In genomic region chr2:119014989-119015388, GRCm38 (mm10) we compare ENCODE assay signal across 14 mouse cellular contexts. TPM values are rescaled to one million over a fixed set of nuclear protein-coding genes. Genes with fewer than 3 reads are reported as not detected.
DNase-seq lines count a peak whose midpoint lies in the region; ATAC-seq lines count a peak whose summit lies in the region.
"Had no signal": no experiment of that assay in that cellular context is flagged by ENCODE, and none has a peak within 500 bp of the region (broad histone marks: within the 10 kb centered on the region; RNA-seq: fewer than 3 reads in every experiment).

No protein-coding gene starts in this region.

- H3K4me2 ChIP-seq in heart, embryonic 13.5 days, result no peak overlapping the region
- no peak overlapping the region for H3K4me2 ChIP-seq in heart, embryonic 11.5 days
- no peak overlapping the region for H3K4me2 ChIP-seq in lung, embryonic 16.5 days (ENCODE audit: low read depth, low read length)
- H3K4me2 ChIP-seq: embryonic facial prominence, embryonic 15.5 days; forebrain, embryonic 15.5 days; midbrain, embryonic 13.5 days had no signal

- 66% methylated on average over 7 of the region's 7 CpGs for WGBS in heart, embryonic 13.5 days
- 72% methylated on average over 7 of the region's 7 CpGs for WGBS in heart, embryonic 11.5 days (ENCODE audit: insufficient replicate concordance)
- WGBS in lung, embryonic 16.5 days, result 52% methylated on average over 7 of the region's 7 CpGs

- peaks cover 4% of the 10 kb centered on the region for H3K9me3 ChIP-seq in heart, embryonic 13.5 days
- H3K9me3 ChIP-seq in heart, embryonic 11.5 days (replicated peaks; ENCODE audit: control insufficient read depth, low read length), result no peaks in the 10 kb centered on the region
- peaks cover 13% of the 10 kb centered on the region for H3K9me3 ChIP-seq in megakaryocyte, embryonic 14.5 days
- no peaks in the 10 kb centered on the region for H3K9me3 ChIP-seq in lung, embryonic 16.5 days (ENCODE audit: control insufficient read depth, low read length)
- H3K9me3 ChIP-seq: embryonic facial prominence, embryonic 15.5 days; forebrain, embryonic 15.5 days; midbrain, embryonic 13.5 days had no signal

- no peaks in the 10 kb centered on the region for H3K27me3 ChIP-seq in heart, embryonic 13.5 days (replicated peaks)
- no peaks in the 10 kb centered on the region for H3K27me3 ChIP-seq in heart, embryonic 11.5 days (ENCODE audit: control insufficient read depth, insufficient read depth, low read length)
- peaks cover 24% of the 10 kb centered on the region for H3K27me3 ChIP-seq in megakaryocyte, embryonic 14.5 days (replicated peaks)
- no peaks in the 10 kb centered on the region for H3K27me3 ChIP-seq in lung, embryonic 16.5 days (ENCODE audit: control insufficient read depth, insufficient read depth, low read depth, low read length)
- H3K27me3 ChIP-seq: embryonic facial prominence, embryonic 15.5 days; forebrain, embryonic 15.5 days; midbrain, embryonic 13.5 days had no signal

- peaks cover 24% of the 10 kb centered on the region for H3K4me1 ChIP-seq in heart, embryonic 13.5 days
- H3K4me1 ChIP-seq in heart, embryonic 11.5 days (ENCODE audit: control insufficient read depth, insufficient read depth, low read length), result peaks cover 9% of the 10 kb centered on the region
- peaks cover 32% of the 10 kb centered on the region for H3K4me1 ChIP-seq in megakaryocyte, embryonic 14.5 days
- peaks cover 12% of the 10 kb centered on the region for H3K4me1 ChIP-seq in lung, embryonic 16.5 days (replicated peaks; ENCODE audit: control insufficient read depth, insufficient read depth, low read length)

- H3K36me3 ChIP-seq in heart, embryonic 13.5 days, result peaks cover 20% of the 10 kb centered on the region
- peaks cover 5% of the 10 kb centered on the region for H3K36me3 ChIP-seq in heart, embryonic 11.5 days (ENCODE audit: control insufficient read depth, insufficient read depth, low read length)
- peaks cover 26% of the 10 kb centered on the region for H3K36me3 ChIP-seq in megakaryocyte, embryonic 14.5 days (replicated peaks; ENCODE audit: low read length)
- H3K36me3 ChIP-seq in lung, embryonic 16.5 days (ENCODE audit: control insufficient read depth, insufficient read depth, low read length), result peaks cover 3% of the 10 kb centered on the region; the same call in 1 of the 2 replicates

- H3K9ac ChIP-seq in heart, embryonic 13.5 days, result no peak overlapping the region
- H3K9ac ChIP-seq in heart, embryonic 11.5 days (ENCODE audit: low read depth, low read length), result no peak overlapping the region
- no peak overlapping the region for H3K9ac ChIP-seq in lung, embryonic 16.5 days (ENCODE audit: low read length)
- H3K9ac ChIP-seq: embryonic facial prominence, embryonic 15.5 days; forebrain, embryonic 15.5 days; midbrain, embryonic 13.5 days had no signal

- DNase-seq in thymus, postnatal 4 days, result peak; percentile 22
- DNase-seq in right cerebral cortex, postnatal 36 days (ENCODE audit: low spot score in 2 of 2), result no peak
- DNase-seq in kidney, postnatal 10 days, result no peak
- DNase-seq: layer of hippocampus, adult 9-11 months had no signal

- no peak for ATAC-seq in heart, embryonic 13.5 days (ENCODE audit: extremely low read depth, insufficient number of reproducible peaks, low FRiP score, low TSS enrichment)
- no peak for ATAC-seq in heart, embryonic 11.5 days (replicated peaks; ENCODE audit: insufficient number of reproducible peaks, low FRiP score, low TSS enrichment)
- no peak for ATAC-seq in megakaryocyte, adult 5-6 weeks (ENCODE audit: poor library complexity, severe bottlenecking)
- ATAC-seq in lung, embryonic 16.5 days (ENCODE audit: low read depth), result peak; percentile 73
- ATAC-seq: forebrain, embryonic 15.5 days; hindbrain, embryonic 16.5 days; midbrain, embryonic 13.5 days had no signal

- peak overlapping the region; percentile 45; the same call in 1 of the 2 replicates for H3K27ac ChIP-seq in heart, embryonic 13.5 days (replicated peaks)
- H3K27ac ChIP-seq in heart, embryonic 11.5 days (ENCODE audit: low read depth, low read length), result no peak overlapping the region
- H3K27ac ChIP-seq in lung, embryonic 16.5 days (ENCODE audit: low read length), result peak overlapping the region; percentile 40; the same call in 1 of the 2 replicates
- H3K27ac ChIP-seq: embryonic facial prominence, embryonic 15.5 days; forebrain, embryonic 15.5 days; midbrain, embryonic 13.5 days had no signal

- H3K4me3 ChIP-seq in heart, embryonic 13.5 days, result no peak overlapping the region
- no peak overlapping the region for H3K4me3 ChIP-seq in heart, embryonic 11.5 days (ENCODE audit: low read depth, low read length)
- peak overlapping the region; percentile 78 for H3K4me3 ChIP-seq in megakaryocyte, embryonic 14.5 days (replicated peaks)
- no peak overlapping the region for H3K4me3 ChIP-seq in lung, embryonic 16.5 days (ENCODE audit: low read length)
- H3K4me3 ChIP-seq: embryonic facial prominence, embryonic 15.5 days; forebrain, embryonic 15.5 days; midbrain, embryonic 13.5 days had no signal

RNA-seq across cellular contexts. Expression of gene Ccdc32, which starts 14.2 kb away (rescaled TPM):
- 16.0 and 17.6 TPM in 2 replicates for polyA plus RNA-seq in heart, embryonic 13.5 days (2015; fragmentation: Nextera tagmentation; extraction: Ambion mirVana)
- polyA plus RNA-seq in heart, embryonic 11.5 days (2014; fragmentation: Nextera tagmentation; extraction: Ambion mirVana), result 16.4 and 17.1 TPM in 2 replicates
- polyA plus RNA-seq in megakaryocyte, embryonic 14.5 days (2012; ENCODE audit: insufficient read depth, low replicate concordance), result 11.1 and 12.4 TPM in 2 replicates
- 10.7 and 12.2 TPM in 2 replicates for total RNA-seq in megakaryocyte, adult 5-6 weeks (2015)
- 14.1 and 16.3 TPM in 2 replicates for total RNA-seq in megakaryocyte, adult 5-6 weeks (2017)
- polyA plus RNA-seq in lung, embryonic 16.5 days (2015; fragmentation: Nextera tagmentation; extraction: Ambion mirVana), result 23.8 and 25.1 TPM in 2 replicates

RNA-seq across cellular contexts. Expression of gene Rpusd2, which starts 19.6 kb away (rescaled TPM):
- polyA plus RNA-seq in heart, embryonic 13.5 days (2015; fragmentation: Nextera tagmentation; extraction: Ambion mirVana), result 4.1 and 4.6 TPM in 2 replicates
- 4.0 and 4.8 TPM in 2 replicates for polyA plus RNA-seq in heart, embryonic 11.5 days (2014; fragmentation: Nextera tagmentation; extraction: Ambion mirVana)
- polyA plus RNA-seq in megakaryocyte, embryonic 14.5 days (2012; ENCODE audit: insufficient read depth, low replicate concordance), result 0.67 and 1.8 TPM in 2 replicates
- 2.5 and 2.8 TPM in 2 replicates for total RNA-seq in megakaryocyte, adult 5-6 weeks (2015)
- total RNA-seq in megakaryocyte, adult 5-6 weeks (2017), result 2.5 and 4.8 TPM in 2 replicates
- polyA plus RNA-seq in lung, embryonic 16.5 days (2015; fragmentation: Nextera tagmentation; extraction: Ambion mirVana), result 3.3 and 3.5 TPM in 2 replicates

RNA-seq across cellular contexts. Expression of gene Knl1, which starts 31.9 kb away (rescaled TPM):
- 31.4 and 34.7 TPM in 2 replicates for polyA plus RNA-seq in heart, embryonic 13.5 days (2015; fragmentation: Nextera tagmentation; extraction: Ambion mirVana)
- 26.5 and 30.9 TPM in 2 replicates for polyA plus RNA-seq in heart, embryonic 11.5 days (2014; fragmentation: Nextera tagmentation; extraction: Ambion mirVana)
- 0.47 and 1.4 TPM in 2 replicates for polyA plus RNA-seq in megakaryocyte, embryonic 14.5 days (2012; ENCODE audit: insufficient read depth, low replicate concordance)
- 65.3 and 69.5 TPM in 2 replicates for total RNA-seq in megakaryocyte, adult 5-6 weeks (2015)
- 79.4 and 82.1 TPM in 2 replicates for total RNA-seq in megakaryocyte, adult 5-6 weeks (2017)
- 62.8 and 64.4 TPM in 2 replicates for polyA plus RNA-seq in lung, embryonic 16.5 days (2015; fragmentation: Nextera tagmentation; extraction: Ambion mirVana)
- polyA plus RNA-seq: liver, adult 2 months had no signal

Comparison
In these comparisons a context has a peak if more than half of its experiments do, and no peak if none do; other contexts are left out.
1. RNA of gene Knl1, which starts 31.9 kb away (polyA plus RNA-seq): 62.8 to 64.4 TPM in lung, embryonic 16.5 days, 31.4 to 34.7 TPM in heart, embryonic 13.5 days and 26.5 to 30.9 TPM in heart, embryonic 11.5 days; 0.47 to 1.4 TPM in megakaryocyte, embryonic 14.5 days; every median in the first group is over 10 times any median in the second.